Mouse (Mus musculus) CD4-positive, CD25-positive, alpha-beta regulatory T cell, adult 4 months (primary cell): ENCODE results near the gene Rell1. TPM values are rescaled to one million over a fixed set of nuclear protein-coding genes. Genes with fewer than 3 reads are reported as not detected.

ENCODE experiments used
- ATAC-seq: one replicate; pipeline ENCODE4 v1.8.0; 2017
- polyA plus RNA-seq, 2 experiments: library from polyadenylated mRNA; unstranded; fragments of 100-300 nt; shearing (Covaris generic); gene quantifications; one replicate each; pipeline ENCODE4 v1.2.1; 2017

The Rell1 gene
- polyA plus RNA-seq, 2 experiments from 2014 or later, result 4.4 to 6.0 TPM

- no peak for ATAC-seq
These were observed 76.8 kb downstream of the Rell1 start for GRCm38 (mm10) chr5:63891912-63892311.

DNA sequence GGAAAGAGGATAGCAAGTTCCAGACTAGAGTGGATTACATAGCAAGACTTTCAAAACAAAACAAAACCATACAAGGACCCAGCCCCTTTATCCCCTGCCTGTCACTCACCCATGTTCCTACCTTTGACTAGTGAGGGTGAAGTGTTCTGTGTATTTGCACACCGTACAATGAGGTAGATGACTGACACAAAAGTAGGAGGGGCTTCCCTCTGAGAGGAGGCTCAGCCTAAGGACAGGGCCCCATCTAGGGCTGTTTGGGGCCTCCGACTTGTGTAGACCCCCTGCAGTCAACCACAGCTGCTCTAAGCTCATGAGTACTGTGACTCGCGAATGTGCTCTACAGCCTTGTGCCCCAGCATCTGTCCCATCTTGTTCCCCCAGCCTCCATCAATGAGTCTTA lies 77.5 kb downstream of the Rell1 start:
- no peak for ATAC-seq

GRCm38 (mm10) chr5:63887111-63887510 lies 81.6 kb downstream of the Rell1 start:
- ATAC-seq, result no peak

GRCm38 (mm10) chr5:63886709-63887108 lies 82.0 kb downstream of the Rell1 start:
- ATAC-seq, result no peak

DNA sequence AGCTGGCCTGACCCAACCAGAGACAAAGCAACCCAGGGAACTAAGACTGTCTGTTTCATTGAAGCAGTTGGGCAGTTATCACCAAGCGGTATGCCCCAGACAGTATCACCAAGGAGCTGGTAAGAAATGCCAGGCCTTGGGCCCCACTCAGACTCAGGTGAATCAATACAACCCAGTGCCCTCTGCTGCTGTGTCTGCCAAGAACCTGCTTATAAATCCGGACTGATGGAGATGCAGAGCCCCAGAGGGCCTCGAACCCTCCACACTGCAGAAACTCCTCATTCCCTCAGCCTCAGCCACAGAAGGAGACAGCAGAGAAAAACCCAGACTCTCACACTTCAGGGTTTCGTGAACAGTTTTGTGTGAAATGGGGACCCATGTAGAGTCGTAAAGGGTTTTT lies 82.4 kb downstream of the Rell1 start:
- ATAC-seq, result no peak

GRCm38 (mm10) chr5:63879026-63879425 lies 89.7 kb downstream of the Rell1 start:
- no peak for ATAC-seq

- ATAC-seq, result no peak
These were observed 92.6 kb downstream of the Rell1 start for GRCm38 (mm10) chr5:63876081-63876480.

DNA sequence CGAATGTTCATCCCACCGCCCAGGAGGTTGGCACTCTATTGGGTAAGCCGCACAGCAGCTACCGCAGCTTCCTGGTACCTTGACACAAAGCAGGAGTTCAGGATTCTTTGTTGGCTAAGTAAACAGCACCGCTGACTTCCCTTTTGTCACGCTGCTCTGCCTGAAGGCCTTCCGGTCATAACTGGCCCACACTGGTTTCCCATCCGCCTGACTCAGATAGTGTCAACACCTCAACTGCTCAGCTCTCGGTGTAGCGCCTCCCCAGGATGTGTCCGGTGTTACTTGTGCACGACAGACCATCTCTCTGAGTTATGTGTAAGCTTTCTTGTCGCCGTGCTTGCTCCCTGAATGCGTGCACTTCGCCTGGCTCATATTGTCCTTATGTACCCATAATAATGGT lies 93.8 kb downstream of the Rell1 start:
- no peak for ATAC-seq

DNA sequence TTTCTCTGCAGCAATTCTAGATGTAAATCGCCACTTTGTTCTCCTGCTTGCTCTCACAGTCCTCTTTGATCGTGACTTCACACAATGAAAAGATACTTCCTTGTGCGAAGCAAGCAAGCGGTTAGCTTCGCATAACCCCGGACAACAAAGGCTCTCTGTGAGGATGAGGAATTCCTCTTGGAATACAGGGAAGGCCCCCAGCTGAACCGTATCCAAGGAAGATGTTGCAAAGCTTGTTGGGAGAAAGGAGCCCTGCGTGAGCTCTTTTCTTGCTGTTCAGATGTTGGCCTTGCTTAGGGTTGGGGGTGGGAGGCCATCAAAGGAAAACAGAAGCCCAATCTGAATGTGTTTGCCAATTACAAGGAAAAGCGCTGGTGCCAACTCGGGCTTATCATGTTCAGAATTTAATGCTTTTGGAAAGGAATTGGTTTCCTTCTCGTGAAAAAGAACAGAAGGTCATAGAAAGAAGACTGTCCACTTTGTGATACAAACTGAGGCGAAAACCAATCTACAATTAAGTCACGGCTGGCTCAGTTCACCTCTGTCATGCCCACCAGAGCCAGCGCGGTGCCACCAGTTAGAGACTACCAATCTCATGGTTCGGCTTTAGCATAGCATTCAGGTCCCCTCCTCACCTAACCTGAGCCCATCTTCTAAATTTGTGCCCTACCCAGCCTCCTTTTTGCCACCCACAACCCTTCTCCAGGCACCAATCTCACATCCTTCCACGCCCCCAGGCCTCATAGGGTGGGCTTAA lies 96.3 kb downstream of the Rell1 start:
- ATAC-seq, result no peak

- ATAC-seq, result no peak
These were observed 101.3 kb downstream of the Rell1 start for GRCm38 (mm10) chr5:63867421-63867820.

DNA sequence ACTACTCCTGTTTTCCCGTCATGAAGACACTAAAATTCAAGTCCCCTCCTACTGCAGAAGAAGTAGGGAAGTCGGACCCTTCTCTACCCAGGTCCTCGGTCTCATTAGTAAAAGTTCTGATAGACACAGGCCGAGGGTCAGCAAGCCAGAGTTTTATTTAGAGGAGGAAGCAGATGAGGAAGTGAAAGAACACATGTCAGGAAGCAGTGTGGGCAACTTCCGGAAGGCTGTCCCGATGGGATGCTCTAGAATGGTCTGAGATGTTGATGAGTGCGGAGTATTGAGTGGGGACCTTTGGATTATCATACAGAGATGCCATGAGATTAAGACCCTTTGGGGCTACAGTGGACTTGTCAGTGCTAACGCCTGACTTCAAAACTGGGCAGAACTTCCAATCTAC lies 109.8 kb downstream of the Rell1 start:
- ATAC-seq, result no peak

Other genes starting within 250 kb of the Rell1 start
- gene 0610040J01Rik, start 156.5 kb downstream of the Rell1 start, polyA plus RNA-seq, result not detected
- 10 to 100 TPM; 20.3 to 25.4 TPM for gene Pgm2, start 124.1 kb upstream of the Rell1 start, polyA plus RNA-seq
- gene Tbc1d1, start 187.4 kb upstream of the Rell1 start, polyA plus RNA-seq, result 10 to 100 TPM; 37.0 to 38.7 TPM